Mouse (Mus musculus): ENCODE results near the gene Amn1.
A peak's percentile ranks its signal among the peaks of the same experiment; 100 is the strongest.
"Not testable (repeated sequence)": the region's sequence is repeated elsewhere in the genome, so short reads cannot be mapped to it uniquely, and the experiment has no call there.

Amn1 gene

DNA sequence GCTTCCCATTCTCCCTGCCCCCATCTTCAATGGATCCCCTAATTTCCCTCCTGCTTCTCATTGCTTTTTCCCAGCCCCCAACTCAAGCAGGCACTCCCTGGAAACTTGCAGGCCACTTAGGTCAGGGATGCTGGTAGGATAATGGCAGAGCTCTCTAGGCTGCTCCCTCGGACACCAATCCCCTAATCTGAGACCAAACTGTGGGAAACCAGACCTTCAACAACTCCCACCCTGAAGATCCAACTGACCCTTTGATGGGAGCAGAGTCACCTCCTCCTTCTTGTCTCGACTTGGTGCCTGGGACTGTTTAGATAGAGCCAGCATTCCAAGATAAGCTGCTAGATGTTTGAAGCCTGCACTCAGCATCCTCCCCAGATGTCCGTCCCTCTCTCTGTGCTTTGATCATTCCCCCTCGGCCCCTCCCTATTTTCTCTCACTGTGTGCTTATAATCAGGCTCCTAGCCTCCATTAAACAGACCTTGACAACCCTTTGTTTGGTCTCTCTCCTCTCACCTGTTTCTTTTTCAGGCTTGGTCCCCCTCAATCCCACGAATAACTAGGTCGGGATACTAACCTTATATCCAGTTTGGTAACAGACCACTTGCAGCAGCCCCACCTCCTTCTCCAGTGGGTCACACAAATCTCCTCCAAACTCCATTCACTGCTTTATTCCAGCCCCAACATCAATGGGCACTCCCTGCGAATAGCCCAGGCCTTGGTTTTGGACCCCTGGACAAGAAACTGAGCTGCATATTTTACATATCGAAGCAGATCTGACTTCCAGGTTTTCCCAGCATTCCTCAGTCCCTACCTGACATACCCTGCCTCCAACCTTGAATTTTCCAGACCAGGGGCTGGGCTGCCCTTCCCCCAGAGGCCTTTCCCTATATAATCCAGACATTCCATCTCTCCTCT, 34.1 kb downstream of the Amn1 start:
- DNase-seq (ENCODE audit: low spot score), result no peak

DNA sequence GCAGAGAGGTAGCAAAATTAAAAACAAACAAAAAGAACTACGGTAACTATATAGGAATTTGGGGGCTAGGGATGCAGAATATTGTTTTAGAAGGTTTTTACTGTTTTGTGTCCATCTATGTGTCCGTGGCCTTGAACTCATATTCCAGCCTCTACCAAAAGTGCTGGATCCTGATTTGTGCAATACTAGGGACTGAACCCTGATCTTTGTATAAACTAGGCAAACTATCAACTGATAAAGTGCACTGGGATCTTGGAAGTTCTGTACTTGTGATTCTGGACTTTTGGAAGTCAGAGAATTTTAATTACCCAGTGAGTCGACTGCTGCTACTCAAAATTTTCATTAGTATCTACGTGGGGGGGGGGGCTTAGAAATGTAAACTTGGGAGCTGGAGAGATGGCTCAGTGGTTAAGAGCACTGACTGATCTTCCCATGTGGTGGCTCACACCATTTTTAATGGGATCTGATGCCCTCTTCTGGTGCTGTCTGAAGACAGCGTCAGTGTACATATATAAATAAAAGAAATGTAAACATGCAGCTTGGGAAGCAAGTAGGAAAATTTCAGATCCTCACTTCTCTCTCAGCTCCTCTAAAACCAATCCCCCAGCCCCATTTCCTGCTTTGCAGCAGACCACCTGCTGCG, 34.9 kb downstream of the Amn1 start:
- no peak for DNase-seq (ENCODE audit: low spot score)

DNA sequence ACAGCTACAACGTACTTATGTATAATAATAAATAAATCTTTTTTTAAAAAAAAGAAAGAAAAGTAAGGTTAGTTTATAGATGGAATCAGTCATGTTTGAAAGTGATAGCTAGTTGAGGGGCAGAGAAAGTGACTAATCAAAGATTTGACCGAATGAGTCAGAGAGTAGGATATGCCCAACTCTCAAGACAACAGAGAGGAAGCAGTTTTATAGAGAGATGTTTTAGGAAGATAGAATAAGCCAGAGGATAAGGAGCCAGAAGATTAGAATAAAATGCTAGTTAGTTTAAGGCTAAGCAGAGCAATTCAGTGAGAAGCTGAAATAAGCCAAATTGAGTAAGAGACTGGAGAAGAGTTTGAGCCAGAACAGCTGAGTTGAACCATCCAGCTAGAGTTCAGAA, 36.4 kb downstream of the Amn1 start:
- DNase-seq (ENCODE audit: low spot score), result no peak

DNA sequence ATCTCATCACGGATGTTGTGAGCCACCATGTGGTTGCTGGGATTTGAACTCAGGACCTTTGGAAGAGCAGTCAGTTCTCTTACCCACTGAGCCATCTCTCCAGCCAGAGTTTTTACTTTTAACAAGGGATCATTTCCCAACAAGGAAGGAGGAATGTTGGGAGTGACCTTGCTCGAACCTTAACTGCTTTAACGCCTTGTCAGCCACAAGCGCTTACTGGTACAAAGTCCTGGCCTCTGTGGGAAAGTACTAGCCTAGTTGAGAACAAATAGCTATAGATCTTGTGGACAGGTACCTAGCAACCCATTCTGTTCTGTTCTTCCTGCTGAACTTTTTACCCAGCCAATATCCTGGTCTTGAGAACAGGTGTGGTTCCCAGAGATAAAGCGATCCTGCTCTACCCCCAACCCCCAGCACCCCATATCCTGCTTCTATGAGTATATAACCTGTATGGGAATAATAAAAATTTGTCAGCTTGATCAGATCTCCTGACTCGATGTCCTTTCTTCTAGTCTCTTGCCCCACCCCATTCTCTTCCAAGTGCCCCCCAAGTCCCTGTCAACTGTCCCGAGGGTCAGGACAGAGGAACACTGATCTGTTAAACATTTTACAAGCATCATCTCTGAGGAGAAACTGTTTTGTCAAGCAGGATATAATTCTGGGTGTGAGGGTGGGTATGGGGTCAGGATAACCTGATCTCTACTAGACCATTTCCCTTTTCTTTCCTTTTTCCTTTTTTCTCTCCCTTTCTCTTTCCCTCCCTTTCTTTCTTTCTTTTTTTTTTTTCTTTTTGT, 39.9 kb downstream of the Amn1 start:
- no peak for DNase-seq (ENCODE audit: low spot score)

DNA sequence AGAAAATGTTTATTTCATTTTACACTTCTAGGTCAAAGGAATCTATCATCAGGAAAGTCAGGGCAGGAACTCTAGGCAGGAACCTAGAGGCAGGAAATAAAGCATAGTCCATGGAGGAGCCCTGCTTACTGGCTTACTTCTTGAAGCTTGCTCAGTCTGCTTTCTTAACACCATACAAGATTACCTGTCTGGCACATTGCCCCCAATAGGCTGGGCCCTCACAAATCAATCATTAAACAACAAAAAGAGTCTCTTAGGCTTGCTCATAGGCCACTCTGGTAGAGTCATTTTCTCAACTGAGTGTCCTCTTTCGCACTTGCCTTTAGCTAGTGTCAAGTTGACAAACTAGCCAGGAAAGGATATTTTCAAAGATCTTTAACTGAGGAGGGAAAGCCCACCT, 43.4 kb downstream of the Amn1 start:
- DNase-seq (ENCODE audit: low spot score), result no peak

DNA sequence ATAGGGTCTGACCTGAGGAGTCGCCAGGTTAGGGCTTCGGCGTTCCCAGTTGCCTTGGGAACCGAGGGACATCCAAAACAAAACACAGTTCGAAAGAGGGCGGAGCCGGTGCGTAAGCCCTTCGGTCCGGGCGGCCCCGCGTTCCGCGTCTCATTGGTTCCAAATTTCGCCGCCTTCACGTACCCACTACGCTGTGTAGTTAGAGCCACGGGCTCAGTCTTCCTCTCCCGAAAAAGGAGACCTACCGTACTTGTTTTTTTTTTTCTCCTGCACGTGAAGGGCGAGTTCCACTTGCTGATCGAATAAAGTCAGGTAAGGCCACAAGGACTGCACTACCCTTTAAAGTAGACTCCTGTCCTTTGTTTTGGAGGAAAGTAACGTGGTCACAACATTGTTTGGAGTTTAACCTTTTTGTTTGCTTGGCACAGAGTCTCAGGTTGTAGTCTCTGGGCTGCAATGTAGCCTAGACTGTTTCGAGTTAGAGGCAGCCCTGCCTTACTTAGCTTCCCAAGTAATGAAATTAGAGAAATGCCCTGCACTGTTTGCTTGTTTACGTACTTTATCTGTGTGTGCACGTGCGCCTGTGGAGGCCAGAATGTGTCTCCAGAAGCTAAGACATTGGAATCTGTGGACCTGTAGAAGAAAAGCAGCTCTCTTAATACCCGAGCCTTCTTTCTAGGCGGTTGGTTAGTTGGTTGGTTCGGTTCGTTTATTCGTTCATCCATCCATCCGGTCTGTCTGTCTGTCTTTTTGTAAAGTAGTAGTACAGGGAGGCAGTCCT, 46.9 kb downstream of the Amn1 start:
- peak; percentile 79 for DNase-seq (ENCODE audit: low spot score)

DNA sequence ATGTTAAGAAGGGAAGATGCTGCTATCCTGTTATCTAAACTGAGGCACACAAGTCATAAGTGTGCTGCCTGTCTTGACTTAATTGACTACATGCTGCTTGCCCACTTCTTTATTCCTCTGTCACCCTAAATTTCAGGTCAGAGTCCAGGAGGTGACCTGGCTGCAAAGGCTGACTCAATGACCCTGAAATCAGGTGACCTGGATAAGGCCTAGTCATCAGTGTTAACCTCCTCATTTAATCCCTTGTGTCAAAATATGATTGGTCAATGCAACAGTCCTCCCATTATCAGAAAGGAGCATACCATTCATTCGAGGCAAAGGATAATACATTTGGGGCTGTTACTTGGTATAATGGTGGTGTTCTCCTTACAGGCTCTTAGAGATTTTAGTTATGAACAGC, 49.0 kb downstream of the Amn1 start, which contains the start of gene Etfbkmt:
Gene Etfbkmt, plus strand, starts transcription at position 379 of the 400 bp plus-strand sequence.
- DNase-seq (ENCODE audit: low spot score), result no peak

DNA sequence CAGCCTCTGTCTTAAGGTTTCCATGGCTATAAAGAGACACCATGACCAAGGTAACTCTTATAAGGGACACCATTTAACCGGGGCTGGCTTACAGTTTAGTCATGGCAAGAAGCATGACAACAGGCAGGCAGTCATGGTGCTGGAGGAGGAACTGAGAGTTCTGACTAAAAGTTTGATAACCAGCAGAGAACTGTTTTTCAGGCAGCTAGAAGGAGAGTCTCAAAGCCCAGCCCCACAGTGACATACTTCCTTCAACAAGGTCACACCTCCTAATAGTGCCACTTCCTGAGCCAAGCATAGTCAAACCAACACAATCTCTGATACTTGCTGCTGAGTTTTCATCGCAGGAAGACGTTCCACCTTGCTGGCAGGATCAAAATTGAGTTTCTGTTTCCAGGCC, 49.5 kb downstream of the Amn1 start:
- DNase-seq (ENCODE audit: low spot score), result no peak

DNA sequence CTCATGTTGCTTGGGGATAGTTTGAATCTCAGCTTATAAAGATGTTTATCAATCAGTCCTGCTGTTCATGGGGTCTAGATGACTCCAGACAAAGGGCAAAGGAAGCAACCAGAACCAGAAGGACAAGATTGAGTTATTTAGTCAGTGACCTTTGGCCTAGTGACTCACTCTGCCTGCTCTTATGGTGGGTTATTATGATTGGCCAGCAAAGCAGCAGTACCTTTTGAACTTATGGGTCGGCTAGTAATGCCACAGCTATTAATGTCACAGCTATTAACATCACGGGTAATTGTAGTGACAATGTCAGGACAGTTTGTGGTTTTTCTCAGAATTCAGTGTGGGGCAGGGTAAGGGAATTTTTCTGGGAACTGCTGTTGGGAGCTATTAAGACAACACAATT, 50.6 kb downstream of the Amn1 start:
- no peak for DNase-seq (ENCODE audit: low spot score)

DNA sequence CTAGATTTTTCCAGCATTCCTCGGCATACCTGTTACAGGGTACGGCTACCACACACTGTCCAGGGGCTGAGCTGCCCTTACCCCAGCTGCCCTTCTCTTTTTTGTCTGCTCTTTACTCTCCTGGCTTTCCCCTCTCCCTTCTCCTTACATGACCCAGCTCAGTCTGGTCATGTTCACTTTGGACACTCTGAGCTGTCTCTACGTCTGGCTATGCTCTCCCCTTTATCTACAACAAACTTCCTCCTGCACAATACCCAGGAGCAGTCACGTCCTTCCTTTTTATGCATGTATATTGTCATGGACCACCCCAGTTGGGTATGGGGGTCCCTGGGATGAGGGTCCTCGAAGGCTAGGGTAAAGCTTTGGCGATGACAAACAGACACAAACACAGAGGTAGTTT, 52.9 kb downstream of the Amn1 start:
- DNase-seq (ENCODE audit: low spot score), result no peak

DNA sequence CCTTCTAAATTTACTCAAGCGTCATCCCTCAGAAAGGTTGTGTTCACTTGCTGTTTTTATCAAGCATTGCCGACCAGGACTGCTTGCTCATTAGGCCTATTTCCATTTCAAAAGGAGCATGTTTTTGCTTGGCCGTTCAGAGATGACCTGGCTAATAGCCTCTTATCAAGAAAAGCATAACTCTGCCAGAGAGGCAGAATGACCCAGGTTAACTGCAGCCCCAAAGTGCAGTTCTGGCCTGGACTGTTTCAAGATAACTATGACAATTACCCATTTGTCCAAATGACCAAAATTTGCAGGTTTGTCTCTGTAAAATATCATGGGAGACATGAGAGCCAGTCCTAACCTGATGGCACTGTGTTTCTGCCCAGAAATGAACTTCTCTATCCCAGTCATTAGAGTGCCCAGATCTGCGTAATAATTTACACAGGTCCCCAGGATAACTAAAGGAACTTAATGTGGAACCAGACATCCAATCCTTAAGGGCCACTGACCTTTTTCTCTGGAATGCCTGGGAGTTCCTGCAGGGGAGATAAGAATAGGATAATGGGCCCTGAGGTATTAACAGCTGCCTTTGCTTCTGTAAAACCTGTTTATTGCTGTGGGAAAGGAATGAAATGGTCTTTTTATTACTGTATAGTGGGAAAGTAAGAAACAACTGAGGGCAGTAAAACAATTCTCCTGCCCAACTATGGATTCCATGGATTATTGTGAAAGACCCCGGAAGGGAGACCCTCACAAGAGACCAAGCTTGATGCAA, 53.9 kb downstream of the Amn1 start:
- DNase-seq (ENCODE audit: low spot score), result no peak

DNA sequence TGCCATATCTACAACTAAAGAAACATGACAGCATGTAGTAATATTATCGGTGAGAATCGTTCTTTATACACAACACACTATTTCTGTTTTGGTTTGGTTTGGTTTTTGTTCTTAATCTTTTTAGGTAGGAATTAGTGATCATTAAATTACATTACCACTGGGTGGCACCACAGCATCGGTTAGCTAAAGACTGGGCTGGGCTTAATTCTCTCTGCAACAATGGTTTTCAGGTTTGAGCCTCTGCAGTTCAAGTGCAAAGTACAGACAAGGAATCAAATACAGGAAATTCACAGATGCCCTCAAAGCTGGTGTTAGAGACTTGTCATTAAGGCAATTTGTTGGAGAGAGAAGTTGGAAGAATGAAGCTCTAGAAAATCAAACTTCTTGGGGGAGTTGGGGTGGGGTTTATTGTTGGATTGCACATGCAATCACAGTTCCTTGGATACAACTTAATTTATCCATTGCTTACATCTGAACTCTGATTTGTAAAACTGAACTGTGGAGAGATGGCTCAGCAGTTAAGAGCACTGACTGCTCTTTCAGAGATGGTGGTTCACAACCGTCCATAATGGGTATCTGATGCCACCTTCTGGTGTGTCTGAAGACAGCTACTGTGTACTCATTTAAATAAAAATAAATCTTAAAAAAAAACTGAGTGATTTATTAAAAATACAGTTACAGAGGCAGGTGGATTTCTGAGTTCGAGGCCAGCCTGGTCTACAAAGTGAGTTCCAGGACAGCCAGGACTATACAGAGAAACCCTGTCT, 56.0 kb downstream of the Amn1 start:
- peak; percentile 32 for DNase-seq (ENCODE audit: low spot score)

DNA sequence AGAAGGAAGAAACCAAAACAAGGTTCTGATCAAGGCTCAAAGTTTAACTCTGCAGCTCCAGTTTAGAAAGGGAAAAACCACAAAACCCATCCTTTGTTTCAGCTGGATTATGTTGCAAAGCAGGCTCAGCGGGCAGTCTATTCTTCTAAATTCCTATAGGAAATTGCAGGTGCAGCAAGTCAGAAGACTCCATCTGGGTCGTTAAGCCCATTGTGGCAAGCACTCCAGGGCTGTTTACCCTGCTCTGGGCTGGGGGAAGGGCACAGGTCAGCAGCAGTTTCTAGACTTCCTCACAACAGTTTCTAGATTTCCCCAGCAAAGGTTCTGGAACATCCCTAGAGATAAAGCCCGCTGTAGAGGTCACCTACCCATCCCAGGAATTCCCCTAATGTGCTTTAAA, 57.4 kb downstream of the Amn1 start:
- no peak for DNase-seq (ENCODE audit: low spot score)

DNA sequence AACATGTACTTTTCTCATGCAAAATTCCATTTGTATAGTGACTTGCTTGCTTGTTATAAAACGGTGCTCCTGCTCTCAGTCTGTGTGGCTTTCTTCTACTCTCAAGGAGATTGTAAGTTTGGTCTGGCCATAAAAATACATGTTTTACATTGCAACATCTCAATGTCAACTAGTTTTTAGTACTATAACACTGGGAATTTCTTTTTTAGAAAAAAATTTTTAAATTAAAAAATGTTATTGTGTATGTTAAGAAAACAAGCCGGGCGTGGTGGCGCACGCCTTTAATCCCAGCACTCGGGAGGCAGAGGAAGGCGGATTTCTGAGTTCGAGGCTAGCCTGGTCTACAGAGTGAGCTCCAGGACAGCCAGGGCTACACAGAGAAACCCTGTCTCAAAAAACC, 58.6 kb downstream of the Amn1 start, which contains the start of gene Gm10203:
Gene Gm10203, plus strand, starts transcription at position 301 of the 400 bp plus-strand sequence.
- not testable (repeated sequence) for DNase-seq (ENCODE audit: low spot score)

DNA sequence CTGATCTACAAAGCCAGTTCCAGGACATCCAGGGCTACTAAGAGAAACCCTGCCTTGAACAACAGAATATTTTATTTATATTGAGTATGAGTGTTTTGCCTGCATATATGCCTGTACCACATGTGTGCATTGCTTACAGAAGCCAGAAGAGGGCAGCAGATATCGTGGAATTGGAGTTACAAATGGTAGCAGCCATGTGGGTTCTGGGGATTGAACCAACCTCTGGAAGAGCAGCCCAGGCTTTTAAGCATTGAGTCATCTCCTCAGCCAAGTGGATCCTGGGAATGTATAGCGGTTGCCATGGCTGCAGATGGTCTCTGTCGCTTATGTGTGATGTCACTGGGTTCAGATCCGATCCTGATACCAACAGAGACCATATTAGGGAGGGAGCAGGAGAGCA, 61.8 kb downstream of the Amn1 start:
- DNase-seq (ENCODE audit: low spot score), result no peak

DNA sequence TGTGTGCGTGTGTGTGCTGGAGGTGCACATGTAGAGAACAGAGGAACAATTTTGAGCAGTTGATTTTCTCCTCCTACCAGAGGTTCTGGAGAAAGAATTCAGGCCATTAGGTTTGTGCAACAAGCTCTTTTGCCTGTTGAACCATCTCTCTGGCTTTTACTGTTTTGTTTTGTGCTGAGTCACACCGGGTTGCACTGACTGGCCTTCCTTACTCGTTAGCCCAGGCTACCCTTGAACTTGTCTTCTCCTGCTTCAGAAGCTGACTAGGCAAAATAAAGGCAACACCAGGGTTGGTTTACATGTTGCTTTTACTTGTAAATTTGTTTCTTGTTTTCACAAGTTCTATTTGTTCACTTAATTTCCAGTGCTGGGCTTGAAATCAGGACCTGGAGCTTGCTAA, 65.5 kb downstream of the Amn1 start:
- no peak for DNase-seq (ENCODE audit: low spot score)

DNA sequence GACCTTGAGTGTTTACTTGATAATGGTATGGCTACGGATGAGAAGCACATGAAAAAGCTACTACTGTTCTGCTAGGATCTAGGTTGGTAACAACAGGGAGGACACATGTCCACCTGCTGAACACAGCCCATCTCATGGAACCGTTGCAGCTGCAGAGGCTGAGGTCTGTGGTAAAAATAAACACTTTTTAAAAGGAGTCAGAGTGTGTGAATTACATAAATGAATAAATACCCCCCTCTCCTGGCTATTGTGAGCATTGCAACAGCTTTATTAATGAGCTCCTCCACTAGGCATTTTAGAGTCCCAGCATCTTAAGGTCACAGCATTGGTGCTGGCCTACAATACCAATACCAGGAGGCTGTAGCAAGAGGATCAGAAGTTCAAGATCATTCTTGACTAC, 68.7 kb downstream of the Amn1 start:
- DNase-seq (ENCODE audit: low spot score), result peak; percentile 9

DNA sequence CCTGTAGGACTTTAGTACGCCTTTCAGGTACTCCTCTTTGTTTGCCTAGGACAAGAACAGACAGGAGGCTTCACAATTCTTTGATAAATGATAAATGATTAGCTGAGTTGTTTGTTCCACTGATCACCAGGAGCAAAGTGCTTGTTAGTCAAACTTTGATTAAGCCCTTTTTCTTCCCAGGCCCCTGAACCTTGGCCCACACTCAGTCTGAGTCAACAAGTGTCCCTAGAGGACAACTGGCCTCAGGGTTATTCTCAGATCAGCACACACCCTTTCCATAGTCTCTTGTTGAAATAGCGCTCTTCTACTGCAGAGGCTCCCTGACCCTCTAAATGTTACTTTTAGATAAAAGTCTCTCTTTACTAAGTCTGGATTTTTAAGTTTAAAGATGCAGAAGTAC, 69.6 kb downstream of the Amn1 start:
- no peak for DNase-seq (ENCODE audit: low spot score)

DNA sequence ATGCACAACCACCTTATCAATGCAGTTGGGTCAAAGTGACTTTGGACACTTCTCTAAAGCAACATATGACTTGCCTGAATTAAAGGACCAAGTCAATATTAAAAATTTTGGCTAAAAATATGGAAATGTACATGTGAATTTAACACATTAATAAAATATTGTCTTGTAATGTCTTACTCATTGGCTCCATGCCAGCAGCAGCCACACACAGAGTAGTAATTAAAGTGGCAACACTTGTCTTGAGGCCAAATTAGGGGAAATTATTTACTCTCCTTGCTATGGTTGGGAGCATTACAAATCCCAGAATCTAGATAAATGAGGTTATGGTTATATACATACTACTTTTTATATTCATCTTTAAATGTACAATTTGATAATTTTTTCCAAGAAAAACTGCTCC, 71.5 kb downstream of the Amn1 start:
- no peak for DNase-seq (ENCODE audit: low spot score)

DNA sequence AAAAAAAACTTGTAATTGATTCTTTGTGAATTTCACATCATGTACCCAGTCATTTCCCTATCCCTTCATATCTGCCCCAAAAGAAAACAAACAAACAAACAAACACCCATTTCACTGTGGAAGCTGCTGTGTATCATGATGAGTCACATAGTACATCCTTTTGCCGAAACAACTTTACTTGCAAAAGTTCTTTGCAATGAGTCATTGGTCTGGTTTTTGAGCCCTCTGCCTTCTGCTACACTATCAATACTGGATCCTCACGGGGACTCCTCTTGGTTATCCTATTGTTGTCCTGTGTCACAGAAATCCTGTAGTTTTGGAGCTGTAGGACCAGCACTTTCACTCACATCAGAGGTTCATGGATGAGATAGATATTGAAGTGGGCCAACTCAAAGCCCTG, 79.6 kb downstream of the Amn1 start:
- no peak for DNase-seq (ENCODE audit: low spot score)
